Mouse (Mus musculus) heart, postnatal 14 days (tissue): ENCODE data around the gene Dusp7. TPM values are rescaled to one million over a fixed set of nuclear protein-coding genes. Genes with fewer than 3 reads are reported as not detected.

Experiments
- DNase-seq, 2 experiments: peaks; one replicate each; pipeline ENCODE4 v3.0.0; 2021 to 2022
- intact Hi-C: fragments of 180-260 bp; cut with DNase I; formaldehyde crosslinking; loops from one replicate; pipeline ENCODE4 v1.15.1; 2025
- total RNA-seq, 2 experiments: library from RNA; stranded (reverse); gene quantifications; 2 replicates each; pipeline ENCODE4 v1.2.3; 2021

The Dusp7 gene
- total RNA-seq, 2 experiments from 2014 or later = 53.2 to 53.9 TPM

- intact Hi-C loops = no loop called here
- DNase-seq = no peak
Measured at GRCm38 (mm10) chr9:106412210-106412609, 43.8 kb downstream of the Dusp7 start.

DNA sequence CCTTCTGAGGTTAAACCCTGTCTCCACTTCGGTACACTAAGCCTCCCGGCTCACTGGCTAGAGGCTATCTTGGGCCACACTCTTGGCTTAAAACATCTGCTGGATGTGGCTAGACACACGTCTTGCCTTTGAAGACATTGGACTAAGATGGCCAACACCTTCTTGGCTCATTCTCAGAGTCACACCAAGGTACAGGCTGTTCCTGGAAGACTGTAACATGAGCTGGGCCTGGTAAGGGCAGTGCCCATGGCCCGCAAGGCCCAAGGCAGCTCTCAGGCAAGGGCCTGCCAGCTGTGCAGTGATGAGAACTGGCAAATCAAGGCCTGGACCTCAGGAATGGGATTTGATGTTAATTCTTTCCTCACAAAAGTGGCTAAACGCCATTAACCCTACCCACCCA is 45.2 kb downstream of the Dusp7 start:
- intact Hi-C loops = no loop called here
- DNase-seq = no peak

- no peak for DNase-seq
- intact Hi-C loops = no loop called here
Measured at GRCm38 (mm10) chr9:106416826-106417225, 48.4 kb downstream of the Dusp7 start.

DNA sequence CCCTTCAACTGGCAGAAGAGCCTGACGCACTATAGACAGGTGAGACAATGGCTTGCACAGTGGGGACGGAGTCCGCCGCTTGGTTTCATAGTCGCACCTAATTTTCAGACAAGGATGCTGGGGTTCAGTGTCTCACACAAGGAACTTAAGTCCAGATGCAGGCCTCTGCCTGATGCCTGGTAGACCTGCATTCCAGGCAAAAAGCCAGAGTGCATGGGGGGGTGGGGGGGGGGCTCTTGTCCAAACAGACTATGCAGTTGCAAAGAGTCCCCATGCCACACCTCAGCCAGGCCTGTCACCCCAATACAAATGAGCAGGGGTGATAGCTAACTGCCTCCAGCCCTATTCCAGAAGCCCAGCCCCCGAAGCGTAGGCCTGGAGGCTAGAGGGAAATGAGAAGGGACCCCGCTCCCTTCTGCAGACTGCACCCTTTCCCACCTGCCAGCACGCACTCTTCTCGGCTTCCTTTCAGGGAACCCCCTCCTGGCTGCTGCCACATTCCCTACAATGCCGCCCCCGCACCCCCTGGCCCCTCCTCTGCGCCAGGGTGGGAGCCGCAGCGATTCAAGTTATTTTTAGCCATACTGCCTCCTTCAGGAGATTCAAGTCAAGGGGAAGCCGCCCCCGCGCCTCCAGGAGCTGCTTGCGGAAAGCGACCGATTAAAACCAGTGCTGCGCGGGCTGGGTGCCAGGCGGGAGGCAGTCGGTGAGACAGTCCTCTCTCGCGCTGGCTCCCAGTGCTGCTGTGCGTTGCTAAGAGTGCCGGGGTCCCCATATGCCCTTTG is 49.6 kb downstream of the Dusp7 start:
- intact Hi-C loops = loop anchor here (1.0 kb wide), 1 partner anchor 12 kb away; no protein-coding TSS in a partner anchor
- peak; percentile 88 to 90 for DNase-seq

DNA sequence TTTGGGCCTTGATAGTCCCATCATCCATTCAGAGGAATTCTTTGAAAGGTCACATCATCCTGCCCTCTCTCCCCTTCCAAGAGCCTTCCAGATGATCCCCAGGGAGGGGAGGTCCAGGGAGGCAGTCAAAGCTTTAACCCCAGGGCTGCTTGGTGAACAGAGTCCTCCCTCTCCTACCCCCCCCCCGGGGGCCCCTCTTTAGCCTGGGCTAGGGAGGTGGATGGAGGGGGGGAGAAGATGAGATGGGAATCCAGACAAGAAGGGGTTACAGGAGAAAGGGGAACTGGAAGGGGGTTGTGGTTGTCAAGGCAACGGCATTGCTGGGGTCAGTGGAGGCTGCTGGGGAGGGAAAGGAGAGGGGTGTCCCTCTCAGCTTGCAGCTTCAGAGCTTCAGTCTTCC is 52.2 kb downstream of the Dusp7 start:
- DNase-seq = no peak
- intact Hi-C loops = loop anchor here (1.0 to 2.0 kb wide), 2 partner anchors 51 to 70 kb away; no protein-coding TSS in a partner anchor

- intact Hi-C loops = loop anchor here (2.0 kb wide), 1 partner anchor 70 kb away; no protein-coding TSS in a partner anchor
- no peak for DNase-seq
Measured at GRCm38 (mm10) chr9:106421033-106421864, 52.8 kb downstream of the Dusp7 start.

DNA sequence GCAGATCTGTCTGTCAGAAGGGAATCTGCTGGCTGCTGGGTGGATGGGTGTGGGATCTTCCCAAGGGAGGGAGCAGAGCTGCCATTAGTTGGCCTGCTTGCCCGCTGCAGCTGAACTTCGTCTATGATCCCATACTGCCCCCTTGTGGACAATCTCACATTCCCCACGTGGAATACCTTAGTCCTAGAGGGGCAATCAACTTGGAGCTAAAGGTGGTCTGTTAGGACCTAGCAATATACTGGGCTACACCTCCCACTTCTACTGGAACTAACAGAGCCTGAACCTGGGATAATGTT is 53.4 kb downstream of the Dusp7 start:
- DNase-seq = peak; percentile 81 to 93
- intact Hi-C loops = loop anchor here (1.0 to 2.0 kb wide), 2 partner anchors 71 to 133 kb away; no protein-coding TSS in a partner anchor

Other genes with a start within 250 kb of the Dusp7 start
- gene Glyctk, start 210.5 kb upstream of the Dusp7 start, total RNA-seq = 1 to 10 TPM; 1.3 to 1.7 TPM
- gene Wdr82, start 197.7 kb upstream of the Dusp7 start, total RNA-seq = 10 to 100 TPM; 54.4 to 63.1 TPM
- gene Ppm1m, start 168.9 kb upstream of the Dusp7 start, total RNA-seq = 10 to 100 TPM; 11.8 to 15.2 TPM
- 100 to 1,000 TPM; 122 to 142 TPM for gene Twf2, start 165.5 kb upstream of the Dusp7 start, total RNA-seq
- under 1 TPM; 0.55 to 0.88 TPM for gene Tlr9, start 146.0 kb upstream of the Dusp7 start, total RNA-seq
- gene Alas1, start 120.0 kb upstream of the Dusp7 start, total RNA-seq = 100 to 1,000 TPM; 562 to 652 TPM
- 1 to 10 TPM; 4.3 to 4.8 TPM for gene Poc1a, start 87.6 kb upstream of the Dusp7 start, total RNA-seq
- gene Rpl29, start 60.8 kb downstream of the Dusp7 start, total RNA-seq = 100 to 1,000 TPM; 307 to 348 TPM
- 10 to 100 TPM; 16.2 to 18.9 TPM for gene Acy1, start 69.7 kb downstream of the Dusp7 start, total RNA-seq
- 1 to 10 TPM; 6.8 to 8.9 TPM for gene Abhd14b, start 78.8 kb downstream of the Dusp7 start, total RNA-seq
- gene Abhd14a, start 79.0 kb downstream of the Dusp7 start, total RNA-seq = 10 to 100 TPM; 21.9 to 22.0 TPM
- gene Pcbp4, start 84.7 kb downstream of the Dusp7 start, total RNA-seq = 10 to 100 TPM; 62.4 to 68.8 TPM
- gene Gpr62, start 97.3 kb downstream of the Dusp7 start, total RNA-seq = under 1 TPM in 1 of 2 experiments, not detected in 1; 0.10 TPM
- 10 to 100 TPM; 19.3 to 20.3 TPM for gene Rrp9, start 107.3 kb downstream of the Dusp7 start, total RNA-seq
- gene Parp3, start 108.3 kb downstream of the Dusp7 start, total RNA-seq = 10 to 100 TPM; 18.1 to 19.0 TPM
- gene Iqcf1, start 131.3 kb downstream of the Dusp7 start, total RNA-seq = not detected
- gene Iqcf5, start 145.9 kb downstream of the Dusp7 start, total RNA-seq = not detected
- gene Iqcf3, start 193.0 kb downstream of the Dusp7 start, total RNA-seq = not detected
- gene Iqcf4, start 202.4 kb downstream of the Dusp7 start, total RNA-seq = not detected